Mouse (Mus musculus): ENCODE measurements around the gene Gpr55. TPM values are rescaled to one million over a fixed set of nuclear protein-coding genes. Genes with fewer than 3 reads are reported as not detected.
"Not testable (repeated sequence)": the region's sequence is repeated elsewhere in the genome, so short reads cannot be mapped to it uniquely, and the experiment has no call there.

Gpr55 gene
- polyA plus RNA-seq, 1 experiment from 2014 or later = not detected

DNA sequence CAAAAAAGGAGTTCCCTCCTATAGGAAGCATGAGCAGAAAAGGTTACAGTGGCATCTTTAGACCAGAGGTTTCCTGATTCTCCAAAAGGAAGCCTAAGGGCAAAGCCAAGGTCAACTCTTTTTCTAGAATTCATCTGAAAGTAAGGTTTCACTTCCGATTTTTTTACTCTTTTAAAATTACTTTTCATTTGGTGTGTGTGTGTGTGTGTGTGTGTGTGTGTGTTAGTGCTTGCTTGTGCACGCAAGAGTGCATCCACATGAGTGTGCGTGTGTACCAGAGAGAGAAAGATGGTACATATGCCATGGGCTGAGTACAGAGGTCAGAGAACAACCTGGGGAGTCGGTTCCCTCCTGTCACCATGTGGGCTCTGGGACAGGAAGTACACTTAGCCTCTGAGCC lies 28.1 kb upstream of the Gpr55 start:
- ATAC-seq (replicated peaks; ENCODE audit: low FRiP score); H3K4me3 ChIP-seq (ENCODE audit: low read depth, low read length): not testable (repeated sequence)

DNA sequence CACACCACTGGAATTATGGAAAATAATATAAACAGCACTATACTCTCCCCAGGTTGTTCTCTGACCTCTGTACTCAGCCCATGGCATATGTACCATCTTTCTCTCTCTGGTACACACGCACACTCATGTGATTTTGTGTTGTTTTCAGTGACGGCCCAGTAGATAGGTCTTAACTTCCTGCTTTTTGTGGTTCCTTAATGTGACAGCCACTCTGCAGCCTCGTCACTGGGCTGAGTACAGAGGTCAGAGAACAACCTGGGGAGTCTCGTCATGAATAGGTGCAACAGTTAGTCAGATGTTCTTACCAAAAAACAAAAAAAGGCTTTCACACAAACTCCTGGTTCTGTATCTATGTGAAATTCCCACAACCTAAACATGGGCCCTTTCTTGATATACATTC lies 27.5 kb upstream of the Gpr55 start:
- H3K27me3 ChIP-seq (replicated peaks; ENCODE audit: control insufficient read depth, insufficient read depth, low read length) = no peaks in the 10 kb centered on the region
- H3K4me1 ChIP-seq (replicated peaks; ENCODE audit: control insufficient read depth, insufficient read depth, low read length) = no peaks in the 10 kb centered on the region
- no peak overlapping the region for H3K4me3 ChIP-seq (ENCODE audit: low read depth, low read length)
- no peaks in the 10 kb centered on the region for H3K36me3 ChIP-seq (ENCODE audit: control insufficient read depth, insufficient read depth, low read length)
- ATAC-seq (replicated peaks; ENCODE audit: low FRiP score) = no peak
- H3K4me2 ChIP-seq = no peak overlapping the region
- no peak overlapping the region for H3K27ac ChIP-seq (ENCODE audit: low read depth, low read length)
- 45% methylated on average over 4 of the region's 4 CpGs for WGBS
- no peak overlapping the region for H3K9ac ChIP-seq (ENCODE audit: low read depth, low read length)
- no peak for DNase-seq (ENCODE audit: low spot score)
- H3K9me3 ChIP-seq (ENCODE audit: control insufficient read depth, low read length) = no peaks in the 10 kb centered on the region

More for the DNA sequence above, 28.1 kb upstream of the Gpr55 start:
- WGBS = 75% methylated on average over 4 of the region's 4 CpGs
- H3K4me2 ChIP-seq; H3K9ac ChIP-seq (ENCODE audit: low read depth, low read length); DNase-seq (ENCODE audit: low spot score); H3K36me3 ChIP-seq (ENCODE audit: control insufficient read depth, insufficient read depth, low read length); H3K9me3 ChIP-seq (ENCODE audit: control insufficient read depth, low read length); H3K27me3 ChIP-seq (replicated peaks; ENCODE audit: control insufficient read depth, insufficient read depth, low read length); H3K4me1 ChIP-seq (replicated peaks; ENCODE audit: control insufficient read depth, insufficient read depth, low read length); H3K27ac ChIP-seq (ENCODE audit: low read depth, low read length): not testable (repeated sequence)

DNA sequence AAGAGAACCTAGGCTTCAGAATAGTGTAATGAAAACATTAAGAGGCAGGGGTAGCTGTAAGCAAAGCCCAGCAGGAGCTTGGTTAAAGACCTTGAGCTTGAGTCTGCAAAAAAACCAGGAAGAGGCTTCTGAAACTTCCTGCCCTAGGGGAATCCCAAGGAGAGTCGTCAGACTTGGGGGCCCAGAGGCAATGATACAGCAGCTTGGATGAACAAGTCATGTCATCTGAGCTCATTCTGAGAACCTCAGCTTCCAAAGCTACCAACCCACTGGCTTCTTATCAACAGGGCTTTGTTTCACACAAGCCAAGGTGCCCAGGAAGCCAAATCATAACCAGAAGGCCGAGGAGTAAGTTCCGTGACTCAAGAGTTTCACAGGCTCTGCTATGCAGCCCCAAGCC lies 25.0 kb upstream of the Gpr55 start:
- no peak for DNase-seq (ENCODE audit: low spot score)
- no peaks in the 10 kb centered on the region for H3K4me1 ChIP-seq (replicated peaks; ENCODE audit: control insufficient read depth, insufficient read depth, low read length)
- ATAC-seq (replicated peaks; ENCODE audit: low FRiP score) = no peak
- H3K9ac ChIP-seq (ENCODE audit: low read depth, low read length) = no peak overlapping the region
- no peak overlapping the region for H3K4me2 ChIP-seq
- no peaks in the 10 kb centered on the region for H3K36me3 ChIP-seq (ENCODE audit: control insufficient read depth, insufficient read depth, low read length)
- WGBS = 77% methylated on average over 3 of the region's 3 CpGs
- H3K4me3 ChIP-seq (ENCODE audit: low read depth, low read length) = no peak overlapping the region
- H3K27ac ChIP-seq (ENCODE audit: low read depth, low read length) = no peak overlapping the region
- H3K27me3 ChIP-seq (replicated peaks; ENCODE audit: control insufficient read depth, insufficient read depth, low read length) = no peaks in the 10 kb centered on the region
- H3K9me3 ChIP-seq (ENCODE audit: control insufficient read depth, low read length) = no peaks in the 10 kb centered on the region

DNA sequence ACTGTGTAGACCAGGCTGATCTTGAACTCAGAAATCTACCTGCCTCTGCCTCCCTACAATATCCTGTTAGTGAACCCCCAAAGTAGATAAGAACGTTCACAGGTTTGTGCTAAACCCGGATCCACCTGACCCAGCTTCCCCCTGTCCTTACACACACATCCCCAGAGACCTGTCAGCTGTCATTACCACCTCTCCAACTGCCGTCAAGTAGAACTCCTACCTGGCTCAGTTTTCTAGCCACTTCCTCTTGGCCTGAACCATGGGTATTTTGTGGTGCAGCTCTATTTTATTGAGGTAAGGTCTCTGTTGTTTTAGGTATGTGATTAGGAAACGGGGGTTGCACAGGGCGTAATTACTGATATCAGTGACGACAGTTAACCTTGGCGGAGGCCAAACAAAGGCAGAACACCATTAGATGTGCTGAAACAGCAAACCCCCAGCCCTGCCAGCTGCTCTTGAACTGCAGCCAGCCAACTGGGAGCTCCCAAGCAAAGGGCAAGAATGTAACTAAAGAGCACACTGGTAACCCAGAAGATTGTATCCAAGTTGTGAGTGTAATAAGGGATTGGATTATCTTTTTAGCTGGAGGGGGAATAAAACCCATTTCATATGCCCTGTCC lies 21.0 kb upstream of the Gpr55 start:
- no peak for ATAC-seq (replicated peaks; ENCODE audit: low FRiP score)
- no peak overlapping the region for H3K27ac ChIP-seq (ENCODE audit: low read depth, low read length)
- H3K36me3 ChIP-seq (ENCODE audit: control insufficient read depth, insufficient read depth, low read length) = no peaks in the 10 kb centered on the region
- H3K27me3 ChIP-seq (replicated peaks; ENCODE audit: control insufficient read depth, insufficient read depth, low read length) = no peaks in the 10 kb centered on the region
- no peaks in the 10 kb centered on the region for H3K9me3 ChIP-seq (ENCODE audit: control insufficient read depth, low read length)
- H3K9ac ChIP-seq (ENCODE audit: low read depth, low read length) = no peak overlapping the region
- H3K4me2 ChIP-seq = no peak overlapping the region
- no peak for DNase-seq (ENCODE audit: low spot score)
- 44% methylated on average over 7 of the region's 7 CpGs for WGBS
- H3K4me1 ChIP-seq (replicated peaks; ENCODE audit: control insufficient read depth, insufficient read depth, low read length) = no peaks in the 10 kb centered on the region
- H3K4me3 ChIP-seq (ENCODE audit: low read depth, low read length) = no peak overlapping the region

DNA sequence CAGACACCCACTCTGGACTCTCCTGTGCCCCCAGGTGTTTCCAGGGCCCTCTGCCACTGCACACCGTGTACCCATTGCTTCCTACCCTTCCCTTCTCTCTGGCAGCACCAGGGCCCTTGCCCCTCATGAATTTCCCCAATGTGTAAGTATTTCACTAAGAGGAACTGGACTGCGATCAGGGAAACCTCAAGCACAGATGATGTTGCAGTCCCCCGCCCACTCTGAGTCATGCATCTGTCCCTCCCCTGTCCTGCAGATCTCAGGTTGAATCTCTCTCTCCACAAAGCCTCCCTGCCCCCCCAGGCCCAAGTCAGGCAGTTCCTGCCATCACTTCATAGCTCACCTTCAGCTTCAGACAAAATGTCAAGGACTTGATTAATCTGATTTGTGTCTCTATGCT lies 16.9 kb upstream of the Gpr55 start:
- no peaks in the 10 kb centered on the region for H3K9me3 ChIP-seq (ENCODE audit: control insufficient read depth, low read length)
- no peak for DNase-seq (ENCODE audit: low spot score)
- no peak for ATAC-seq (replicated peaks; ENCODE audit: low FRiP score)
- H3K36me3 ChIP-seq (ENCODE audit: control insufficient read depth, insufficient read depth, low read length) = no peaks in the 10 kb centered on the region
- no peaks in the 10 kb centered on the region for H3K4me1 ChIP-seq (replicated peaks; ENCODE audit: control insufficient read depth, insufficient read depth, low read length)
- H3K27me3 ChIP-seq (replicated peaks; ENCODE audit: control insufficient read depth, insufficient read depth, low read length) = no peaks in the 10 kb centered on the region
- H3K27ac ChIP-seq (ENCODE audit: low read depth, low read length) = no peak overlapping the region
- H3K9ac ChIP-seq (ENCODE audit: low read depth, low read length) = no peak overlapping the region
- no peak overlapping the region for H3K4me3 ChIP-seq (ENCODE audit: low read depth, low read length)
- WGBS = 29% methylated on average over 3 of the region's 3 CpGs
- H3K4me2 ChIP-seq = no peak overlapping the region

DNA sequence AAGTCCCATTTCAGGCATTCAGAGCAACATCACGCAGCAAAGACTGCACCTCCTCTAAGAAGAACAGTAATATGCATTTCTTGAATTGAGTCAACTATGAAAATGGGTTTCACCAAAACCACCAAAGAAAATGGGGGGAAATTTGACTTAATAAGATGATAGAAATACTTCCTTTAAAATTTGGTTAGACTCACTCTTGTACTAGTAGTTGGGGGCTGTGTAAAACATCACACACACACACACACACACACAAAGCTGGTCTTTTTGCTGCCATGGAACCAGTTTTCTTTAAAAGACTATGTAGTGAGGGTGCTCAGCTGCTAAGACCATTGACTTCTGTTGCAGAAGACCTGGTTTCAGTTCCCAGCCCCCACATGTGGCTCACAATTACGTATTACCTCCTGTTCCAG lies 12.7 kb upstream of the Gpr55 start:
- Histone ChIP-seq H3K27me3 (replicated peaks; ENCODE audit: control insufficient read depth, insufficient read depth, low read length) (no peaks in the 10 kb centered on the region), H3K27ac (ENCODE audit: low read depth, low read length) (no peak overlapping the region), H3K4me1 (replicated peaks; ENCODE audit: control insufficient read depth, insufficient read depth, low read length) (no peaks in the 10 kb centered on the region), H3K9ac (ENCODE audit: low read depth, low read length) (no peak overlapping the region), H3K9me3 (ENCODE audit: control insufficient read depth, low read length) (no peaks in the 10 kb centered on the region), H3K36me3 (ENCODE audit: control insufficient read depth, insufficient read depth, low read length) (no peaks in the 10 kb centered on the region), H3K4me3 (ENCODE audit: low read depth, low read length) (no peak overlapping the region), H3K4me2 (no peak overlapping the region)
- no peak for DNase-seq (ENCODE audit: low spot score)
- WGBS = 70% methylated on average over 2 of the region's 2 CpGs
- ATAC-seq (replicated peaks; ENCODE audit: low FRiP score) = no peak

DNA sequence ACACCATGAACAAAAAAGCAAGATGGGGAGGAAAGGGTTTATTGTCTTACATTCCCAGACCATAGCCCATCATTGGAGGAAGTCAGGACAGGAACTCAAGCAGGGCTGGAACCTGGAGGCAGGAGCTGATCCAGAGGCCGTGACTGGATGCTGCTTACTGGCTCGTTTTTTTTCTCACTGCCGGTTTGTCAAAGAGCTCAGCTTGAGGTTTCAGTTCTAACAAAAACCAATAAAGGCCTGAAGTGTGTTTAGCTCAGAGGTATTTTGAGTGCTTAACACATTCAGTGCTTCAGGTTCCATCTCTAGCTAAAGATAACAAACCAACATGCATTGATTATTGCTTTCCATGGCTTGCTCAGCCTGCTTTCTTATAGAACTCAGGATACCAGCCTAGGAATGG lies 11.5 kb upstream of the Gpr55 start:
- Histone ChIP-seq H3K27ac (ENCODE audit: low read depth, low read length) (no peak overlapping the region), H3K4me3 (ENCODE audit: low read depth, low read length) (no peak overlapping the region), H3K27me3 (replicated peaks; ENCODE audit: control insufficient read depth, insufficient read depth, low read length) (no peaks in the 10 kb centered on the region), H3K36me3 (ENCODE audit: control insufficient read depth, insufficient read depth, low read length) (no peaks in the 10 kb centered on the region), H3K9me3 (ENCODE audit: control insufficient read depth, low read length) (no peaks in the 10 kb centered on the region), H3K4me1 (replicated peaks; ENCODE audit: control insufficient read depth, insufficient read depth, low read length) (no peaks in the 10 kb centered on the region), H3K9ac (ENCODE audit: low read depth, low read length) (no peak overlapping the region), H3K4me2 (no peak overlapping the region)
- no peak for ATAC-seq (replicated peaks; ENCODE audit: low FRiP score)
- 69% methylated on average over 3 of the region's 3 CpGs for WGBS
- no peak for DNase-seq (ENCODE audit: low spot score)

DNA sequence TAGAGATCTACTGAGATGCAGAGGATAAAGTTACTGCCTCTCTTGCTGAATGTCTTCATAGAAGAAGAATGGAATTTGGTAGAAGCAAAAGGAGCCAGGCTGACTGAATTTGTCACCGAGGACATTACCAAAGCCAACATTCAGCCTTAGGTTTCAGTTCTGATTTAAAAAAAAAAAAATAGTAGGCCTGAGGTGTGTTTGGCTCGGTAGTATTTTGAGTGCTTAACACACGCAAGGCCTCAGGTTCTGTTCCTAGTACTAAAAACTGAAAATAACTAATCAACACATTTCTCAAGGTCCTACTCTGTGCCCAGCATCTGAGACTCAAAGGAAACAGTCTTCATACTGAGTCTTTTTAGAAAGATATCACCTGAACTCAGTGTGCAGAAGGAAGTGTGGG lies 10.3 kb upstream of the Gpr55 start:
- DNase-seq (ENCODE audit: low spot score) (no peak), ATAC-seq (replicated peaks; ENCODE audit: low FRiP score) (no peak)

DNA sequence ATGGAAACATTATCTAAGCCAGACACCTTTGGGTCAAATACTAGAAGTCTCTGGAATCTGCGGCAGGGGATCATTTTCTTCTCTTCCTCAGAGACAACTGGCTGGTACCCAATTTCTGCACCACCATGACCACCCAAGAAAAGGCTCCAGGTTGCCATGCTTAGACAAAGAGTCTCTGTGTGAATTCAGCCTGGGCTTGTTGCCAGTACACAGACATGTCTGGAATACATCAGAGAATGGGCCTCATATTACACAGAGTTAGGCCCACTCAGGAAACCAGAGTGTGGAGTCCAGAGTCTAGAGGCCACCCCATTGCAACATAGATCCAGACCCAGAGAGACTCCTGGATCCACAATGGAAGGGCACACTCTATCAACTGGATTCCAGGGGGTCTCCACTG lies 8.7 kb upstream of the Gpr55 start:
- WGBS = 94% methylated on average over 1 of the region's 1 CpGs
- no peaks in the 10 kb centered on the region for H3K36me3 ChIP-seq (ENCODE audit: control insufficient read depth, insufficient read depth, low read length)
- DNase-seq (ENCODE audit: low spot score) = no peak

More for the DNA sequence above, 10.3 kb upstream of the Gpr55 start:
- no peaks in the 10 kb centered on the region for H3K4me1 ChIP-seq (replicated peaks; ENCODE audit: control insufficient read depth, insufficient read depth, low read length)
- H3K27me3 ChIP-seq (replicated peaks; ENCODE audit: control insufficient read depth, insufficient read depth, low read length) = no peaks in the 10 kb centered on the region
- WGBS = 86% methylated on average over 3 of the region's 3 CpGs
- H3K27ac ChIP-seq (ENCODE audit: low read depth, low read length) = no peak overlapping the region
- H3K4me3 ChIP-seq (ENCODE audit: low read depth, low read length) = no peak overlapping the region
- no peaks in the 10 kb centered on the region for H3K36me3 ChIP-seq (ENCODE audit: control insufficient read depth, insufficient read depth, low read length)
- H3K9ac ChIP-seq (ENCODE audit: low read depth, low read length) = no peak overlapping the region
- no peaks in the 10 kb centered on the region for H3K9me3 ChIP-seq (ENCODE audit: control insufficient read depth, low read length)
- no peak overlapping the region for H3K4me2 ChIP-seq

More for the DNA sequence above, 8.7 kb upstream of the Gpr55 start:
- Histone ChIP-seq H3K9me3 (ENCODE audit: control insufficient read depth, low read length) (no peaks in the 10 kb centered on the region), H3K27ac (ENCODE audit: low read depth, low read length) (no peak overlapping the region), H3K4me3 (ENCODE audit: low read depth, low read length) (no peak overlapping the region), H3K27me3 (replicated peaks; ENCODE audit: control insufficient read depth, insufficient read depth, low read length) (no peaks in the 10 kb centered on the region), H3K4me2 (no peak overlapping the region), H3K9ac (ENCODE audit: low read depth, low read length) (no peak overlapping the region), H3K4me1 (replicated peaks; ENCODE audit: control insufficient read depth, insufficient read depth, low read length) (no peaks in the 10 kb centered on the region)
- no peak for ATAC-seq (replicated peaks; ENCODE audit: low FRiP score)

Measured in liver, embryonic 11.5 days (tissue).